In genomic region chr5:139978525-139979276, GRCm38 (mm10) we compare ENCODE assay signal across 10 mouse cellular contexts.
DNase-seq lines count a peak whose midpoint lies in the region; ATAC-seq lines count a peak whose summit lies in the region.
"Had no signal": no experiment of that assay in that cellular context is flagged by ENCODE, and none has a peak within 500 bp of the region (broad histone marks: within the 10 kb centered on the region; RNA-seq: fewer than 3 reads in every experiment).

No protein-coding gene starts in this region.

- 6% methylated on average over 13 of the region's 13 CpGs for WGBS in midbrain, embryonic 15.5 days

- no peak overlapping the region for H3K27ac ChIP-seq in midbrain, embryonic 15.5 days
- H3K27ac ChIP-seq: embryonic facial prominence, embryonic 15.5 days had no signal

- no peak overlapping the region for H3K9ac ChIP-seq in midbrain, embryonic 15.5 days
- H3K9ac ChIP-seq: embryonic facial prominence, embryonic 15.5 days had no signal

- peak; percentile 46; the same call in 1 of the 2 replicates for ATAC-seq in frontal cortex, adult (ENCODE audit: low TSS enrichment)
- ATAC-seq in midbrain, embryonic 15.5 days (replicated peaks), result 0 out of 2 replicates have a peak, but pooled peaks have one; percentile 24

- no peaks in the 10 kb centered on the region for H3K36me3 ChIP-seq in midbrain, embryonic 15.5 days (replicated peaks)
- H3K36me3 ChIP-seq: embryonic facial prominence, embryonic 15.5 days had no signal

- no peak for DNase-seq in frontal cortex, postnatal 10 days (ENCODE audit: low spot score in 2 of 2)
- peak; percentile 18 for DNase-seq in ovary, postnatal 14 days (ENCODE audit: low spot score)
- DNase-seq in ovary, adult 18-20 months (ENCODE audit: low spot score), result no peak
- peak; percentile 61 for DNase-seq in embryo, embryonic 11 days
- no peak for DNase-seq in gastrocnemius, postnatal 25 days
- DNase-seq in gastrocnemius, adult 8-10 months (ENCODE audit: low spot score in 2 of 2), result no peak
- DNase-seq: kidney, adult 11 months had no signal

- H3K4me2 ChIP-seq in midbrain, embryonic 15.5 days, result 0 out of 2 replicates have a peak overlapping the region, but pooled peaks have one; percentile 5
- H3K4me2 ChIP-seq: embryonic facial prominence, embryonic 15.5 days had no signal

- H3K27me3 ChIP-seq in midbrain, embryonic 15.5 days (replicated peaks), result no peaks in the 10 kb centered on the region
- H3K27me3 ChIP-seq: embryonic facial prominence, embryonic 15.5 days had no signal

- peaks cover 14% of the 10 kb centered on the region for H3K4me1 ChIP-seq in midbrain, embryonic 15.5 days

- no peaks in the 10 kb centered on the region for H3K9me3 ChIP-seq in midbrain, embryonic 15.5 days
- H3K9me3 ChIP-seq: embryonic facial prominence, embryonic 15.5 days had no signal

- H3K4me3 ChIP-seq in midbrain, embryonic 15.5 days, result no peak overlapping the region
- H3K4me3 ChIP-seq: embryonic facial prominence, embryonic 15.5 days had no signal

Comparison
In these comparisons a context has a peak if more than half of its experiments do, and no peak if none do; other contexts are left out.
1. DNase-seq: peak in ovary, postnatal 14 days (single experiment) and embryo, embryonic 11 days (single experiment); none in frontal cortex, postnatal 10 days (0 of 2), ovary, adult 18-20 months (single experiment), gastrocnemius, postnatal 25 days (single experiment) and gastrocnemius, adult 8-10 months (0 of 2).